Mouse (Mus musculus): ENCODE results near the gene Prdm11.

Prdm11 gene

GRCm38 (mm10) chr2:93047491-93048050 lies 1.6 kb upstream of the Prdm11 start:
- in situ Hi-C loops (cut with MboI; ENCODE audit: unreplicated experiment in 2 of 2): no loop called here

- in situ Hi-C loops (cut with MboI; ENCODE audit: unreplicated experiment in 2 of 2): no loop called here
These were observed 1.1 kb upstream of the Prdm11 start for GRCm38 (mm10) chr2:93047036-93047435.

GRCm38 (mm10) chr2:93046509-93046835 lies 505 bp upstream of the Prdm11 start:
- in situ Hi-C loops (cut with MboI; ENCODE audit: unreplicated experiment in 2 of 2): no loop called here

GRCm38 (mm10) chr2:93045129-93045817 lies 694 bp downstream of the Prdm11 start:
- in situ Hi-C loops (cut with MboI; ENCODE audit: unreplicated experiment in 2 of 2): no loop called here

GRCm38 (mm10) chr2:93043449-93044157 lies 2.4 kb downstream of the Prdm11 start:
- in situ Hi-C loops (cut with MboI; ENCODE audit: unreplicated experiment in 2 of 2): no loop called here

GRCm38 (mm10) chr2:93041470-93041869 lies 4.5 kb downstream of the Prdm11 start:
- in situ Hi-C loops (cut with MboI; ENCODE audit: unreplicated experiment in 2 of 2): no loop called here

- in situ Hi-C loops (cut with MboI; ENCODE audit: unreplicated experiment in 2 of 2): no loop called here
These were observed 5.1 kb downstream of the Prdm11 start for GRCm38 (mm10) chr2:93040841-93041240.

GRCm38 (mm10) chr2:93039706-93040105 lies 6.3 kb downstream of the Prdm11 start:
- in situ Hi-C loops (cut with MboI; ENCODE audit: unreplicated experiment in 2 of 2): no loop called here

- in situ Hi-C loops (cut with MboI; ENCODE audit: unreplicated experiment in 2 of 2): no loop called here
These were observed 6.9 kb downstream of the Prdm11 start for GRCm38 (mm10) chr2:93039043-93039442.

GRCm38 (mm10) chr2:93035631-93036030 lies 10.3 kb downstream of the Prdm11 start:
- in situ Hi-C loops (cut with MboI; ENCODE audit: unreplicated experiment in 2 of 2): no loop called here

GRCm38 (mm10) chr2:93032651-93033050 lies 13.3 kb downstream of the Prdm11 start:
- in situ Hi-C loops (cut with MboI; ENCODE audit: unreplicated experiment in 2 of 2): no loop called here

- in situ Hi-C loops (cut with MboI; ENCODE audit: unreplicated experiment in 2 of 2): no loop called here
These were observed 13.9 kb downstream of the Prdm11 start for GRCm38 (mm10) chr2:93032049-93032448.

GRCm38 (mm10) chr2:93031021-93031420 lies 14.9 kb downstream of the Prdm11 start:
- in situ Hi-C loops (cut with MboI; ENCODE audit: unreplicated experiment in 2 of 2): no loop called here

- in situ Hi-C loops (cut with MboI; ENCODE audit: unreplicated experiment in 2 of 2): no loop called here
These were observed 15.9 kb downstream of the Prdm11 start for GRCm38 (mm10) chr2:93030101-93030500.

GRCm38 (mm10) chr2:93029267-93030060 lies 16.5 kb downstream of the Prdm11 start:
- in situ Hi-C loops (cut with MboI; ENCODE audit: unreplicated experiment in 2 of 2): no loop called here

GRCm38 (mm10) chr2:93028865-93029264 lies 17.1 kb downstream of the Prdm11 start:
- in situ Hi-C loops (cut with MboI; ENCODE audit: unreplicated experiment in 2 of 2): no loop called here

GRCm38 (mm10) chr2:93027713-93028112 lies 18.3 kb downstream of the Prdm11 start:
- in situ Hi-C loops (cut with MboI; ENCODE audit: unreplicated experiment in 2 of 2): no loop called here

GRCm38 (mm10) chr2:93024431-93024830 lies 21.5 kb downstream of the Prdm11 start:
- in situ Hi-C loops (cut with MboI; ENCODE audit: unreplicated experiment in 2 of 2): no loop called here

- in situ Hi-C loops (cut with MboI; ENCODE audit: unreplicated experiment in 2 of 2): no loop called here
These were observed 27.1 kb downstream of the Prdm11 start for GRCm38 (mm10) chr2:93018854-93019253.

- in situ Hi-C loops (cut with MboI; ENCODE audit: unreplicated experiment in 2 of 2): no loop called here
These were observed 28.8 kb downstream of the Prdm11 start for GRCm38 (mm10) chr2:93017151-93017550.

GRCm38 (mm10) chr2:93015041-93015440 lies 30.9 kb downstream of the Prdm11 start:
- in situ Hi-C loops (cut with MboI; ENCODE audit: unreplicated experiment in 2 of 2): no loop called here

Measured in v-Abl transformed pro-B cells (cell line).